Mouse (Mus musculus): ENCODE results near the gene Sppl2b. TPM values are rescaled to one million over a fixed set of nuclear protein-coding genes. Genes with fewer than 3 reads are reported as not detected.

The Sppl2b gene
- total RNA-seq, 2 experiments from 2014 or later: 81.5 to 90.2 TPM

- intact Hi-C loops (cut with DNase I): loop anchor here (5.0 kb wide), 2 partner anchors 69 to 129 kb away; partner anchors contain the start of gene Amh
- DNase-seq (ENCODE audit: extremely low spot score in 1 of 2, low spot score in 2 of 2): no peak
These were observed 21.5 kb downstream of the Sppl2b start for GRCm38 (mm10) chr10:80876594-80876993.

DNA sequence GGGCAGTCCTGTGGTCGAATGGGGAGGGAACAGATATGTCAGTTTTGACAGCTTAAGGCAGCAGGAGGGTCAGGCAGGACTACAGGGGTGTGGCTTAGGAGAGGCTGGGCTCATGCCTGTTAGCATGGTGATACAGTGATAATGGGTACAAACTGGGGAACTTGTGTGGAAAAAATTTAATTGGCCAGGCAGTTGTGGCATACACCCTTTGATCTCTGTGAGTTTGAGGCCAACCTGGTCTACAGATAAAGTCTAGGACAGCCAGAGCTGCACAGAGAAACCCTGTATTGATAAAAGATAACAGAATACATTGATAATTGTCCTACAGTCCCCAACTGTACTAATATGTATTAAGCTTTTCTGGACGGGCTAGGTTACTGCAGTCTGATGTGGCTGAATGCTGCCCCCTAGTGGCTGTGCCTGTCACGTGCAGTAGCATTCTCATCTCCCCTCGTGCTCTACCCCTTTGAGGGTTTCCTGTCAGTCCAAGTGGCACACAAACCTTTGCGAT, 25.1 kb downstream of the Sppl2b start:
- intact Hi-C loops (cut with DNase I): loop anchor here (2.0 kb wide), 1 partner anchor 57 kb away; no protein-coding TSS in a partner anchor
- peak; percentile 48 to 67 for DNase-seq (ENCODE audit: extremely low spot score in 1 of 2, low spot score in 2 of 2)

DNA sequence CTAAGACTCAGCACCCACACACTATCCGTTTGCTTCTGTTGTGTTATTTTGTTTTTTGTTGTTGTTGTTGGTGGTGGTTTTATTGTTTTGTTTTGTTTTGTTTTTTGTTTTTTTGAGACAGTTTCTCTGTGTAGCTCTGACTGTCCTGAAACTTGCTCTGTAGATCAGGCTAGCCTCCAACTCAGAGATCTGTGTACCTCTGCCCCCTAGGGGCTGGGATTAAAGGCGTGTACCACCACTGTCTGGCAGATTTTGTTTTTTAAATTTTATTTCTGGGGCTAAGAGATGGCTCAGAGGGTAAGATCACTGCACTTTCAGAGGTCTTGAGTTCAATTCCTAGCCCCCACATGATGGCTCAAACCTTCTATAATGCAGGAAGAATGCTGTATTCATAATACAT, 25.8 kb downstream of the Sppl2b start:
- no peak for DNase-seq (ENCODE audit: extremely low spot score in 1 of 2, low spot score in 2 of 2)
- intact Hi-C loops (cut with DNase I): loop anchor here (2.0 kb wide), 1 partner anchor 58 kb away; no protein-coding TSS in a partner anchor

DNA sequence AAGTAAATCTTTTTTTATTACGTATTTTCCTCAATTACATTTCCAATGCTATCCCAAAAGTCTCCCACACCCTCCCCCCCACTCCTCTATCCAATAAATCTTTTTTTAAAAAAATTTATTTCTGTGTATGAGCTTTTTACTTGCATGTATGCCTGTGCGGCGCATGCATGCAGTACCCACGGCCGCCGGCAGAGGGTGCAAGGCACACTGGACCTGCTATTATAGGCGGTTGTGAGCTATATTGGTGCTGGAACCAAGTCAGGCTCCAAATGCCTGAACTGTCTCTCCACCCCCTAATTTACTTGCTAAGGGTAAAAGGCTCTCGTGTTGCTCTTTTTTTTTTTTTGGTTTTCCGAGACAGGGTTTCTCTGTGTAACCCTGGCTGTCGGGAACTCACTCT, 26.2 kb downstream of the Sppl2b start:
- DNase-seq (ENCODE audit: extremely low spot score in 1 of 2, low spot score in 2 of 2): peak in 1 of 2 experiments; percentile 80
- intact Hi-C loops (cut with DNase I): loop anchor here (2.0 kb wide), 1 partner anchor 58 kb away; no protein-coding TSS in a partner anchor

DNA sequence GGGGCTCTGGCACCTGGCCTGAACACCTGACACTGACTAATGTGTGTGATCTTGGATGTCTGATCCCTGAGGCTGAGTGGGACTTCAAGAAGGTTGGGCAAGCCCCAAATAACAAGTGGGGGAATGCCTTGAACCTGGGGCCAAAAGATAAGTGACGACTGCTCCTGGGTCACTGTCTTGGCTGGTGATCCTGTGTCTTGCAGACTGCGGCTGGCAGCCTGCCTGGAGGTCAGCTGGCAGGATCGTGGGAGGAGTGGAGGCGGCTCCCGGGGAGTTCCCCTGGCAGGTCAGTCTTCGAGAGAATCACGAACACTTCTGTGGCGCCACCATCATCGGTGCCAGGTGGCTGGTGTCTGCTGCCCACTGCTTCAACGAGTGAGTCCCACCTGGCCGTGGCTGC, 32.1 kb downstream of the Sppl2b start:
- intact Hi-C loops (cut with DNase I): no loop called here

DNA sequence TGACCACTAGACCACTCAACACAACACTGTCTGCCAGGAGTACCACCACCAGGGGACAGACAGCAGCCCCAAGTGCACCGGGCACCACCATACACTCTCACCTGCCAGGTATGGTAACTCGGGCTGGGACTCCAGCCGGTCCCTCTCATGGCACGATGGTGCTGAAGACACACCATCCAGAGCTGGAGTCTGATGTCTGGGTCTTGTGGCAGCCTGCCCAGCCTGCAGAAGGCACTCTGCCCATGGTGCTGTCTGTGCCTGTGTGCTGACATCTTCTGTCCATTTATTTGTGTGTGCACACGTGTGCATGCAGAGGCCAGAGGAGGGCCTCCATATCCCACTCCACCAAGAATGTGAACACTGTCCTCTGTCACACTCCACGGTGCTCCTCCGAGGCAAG, 40.0 kb downstream of the Sppl2b start:
- intact Hi-C loops (cut with DNase I): no loop called here
- DNase-seq (ENCODE audit: extremely low spot score in 1 of 2, low spot score in 2 of 2): no peak

More for the DNA sequence above, 32.1 kb downstream of the Sppl2b start:
- no peak for DNase-seq (ENCODE audit: extremely low spot score in 1 of 2, low spot score in 2 of 2)

DNA sequence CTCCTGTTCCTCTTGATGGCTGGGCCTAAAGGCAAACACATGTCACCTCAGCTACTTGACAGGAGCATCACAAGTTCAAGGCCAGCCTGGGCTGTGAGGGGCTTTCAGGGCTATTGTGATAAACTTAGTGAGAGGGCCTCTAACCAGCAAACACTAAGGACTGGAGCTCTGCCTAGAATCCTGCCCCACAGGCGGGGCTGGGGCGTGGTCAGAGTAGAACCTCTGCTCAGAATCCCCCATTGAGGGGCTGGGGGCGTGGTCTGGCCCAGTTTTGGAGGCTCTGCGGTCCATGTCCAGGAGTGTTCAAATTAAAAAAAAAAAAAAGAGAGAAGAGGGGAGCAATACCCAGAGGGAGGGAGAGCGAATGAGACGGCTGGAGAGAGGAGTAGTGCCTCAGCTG, 40.6 kb downstream of the Sppl2b start:
- no peak for DNase-seq (ENCODE audit: extremely low spot score in 1 of 2, low spot score in 2 of 2)
- intact Hi-C loops (cut with DNase I): no loop called here

DNA sequence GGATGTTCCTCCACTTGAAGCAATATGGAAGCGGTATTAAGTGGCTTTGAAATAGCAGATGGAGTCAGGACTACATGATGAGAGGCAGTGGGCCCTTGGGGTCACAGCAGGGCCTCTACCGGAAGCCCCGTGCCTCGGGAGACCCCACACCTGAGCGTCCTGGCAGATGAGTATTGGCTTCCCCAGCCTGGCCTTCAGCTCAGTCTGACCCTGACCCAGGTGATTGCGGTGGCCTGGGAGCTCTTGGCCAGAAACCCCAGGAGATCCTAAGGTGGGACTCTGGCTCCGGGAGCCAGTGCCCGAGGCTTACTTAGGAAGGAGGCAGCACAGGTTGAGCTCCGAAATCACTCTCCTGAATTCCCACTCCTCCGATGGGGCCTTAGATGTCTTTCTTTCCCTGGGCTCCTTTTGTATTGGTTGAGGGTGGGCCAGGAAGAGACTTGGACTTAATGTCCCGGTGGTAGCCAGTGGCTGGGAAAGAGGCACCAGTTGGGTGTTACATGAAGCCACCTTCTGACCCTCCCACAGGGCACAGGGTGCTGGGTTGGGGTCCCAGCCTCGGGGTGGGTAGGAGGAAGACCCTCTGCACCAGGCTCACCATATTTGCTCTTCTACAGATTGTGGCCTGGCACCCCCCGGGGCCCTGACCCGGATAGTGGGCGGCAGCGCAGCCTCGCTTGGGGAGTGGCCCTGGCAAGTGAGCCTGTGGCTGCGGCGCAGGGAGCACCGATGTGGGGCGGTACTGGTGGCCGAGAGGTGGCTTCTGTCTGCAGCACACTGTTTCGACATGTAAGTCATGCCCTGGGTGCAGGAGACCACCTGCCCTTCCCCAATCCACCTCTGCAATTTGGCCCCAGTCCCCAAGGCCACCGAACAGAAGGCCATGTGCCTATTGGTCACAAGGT, 41.8 kb downstream of the Sppl2b start:
- no peak for DNase-seq (ENCODE audit: extremely low spot score in 1 of 2, low spot score in 2 of 2)
- intact Hi-C loops (cut with DNase I): no loop called here

- intact Hi-C loops (cut with DNase I): no loop called here
These were observed 42.9 kb downstream of the Sppl2b start for GRCm38 (mm10) chr10:80897861-80898510.

DNA sequence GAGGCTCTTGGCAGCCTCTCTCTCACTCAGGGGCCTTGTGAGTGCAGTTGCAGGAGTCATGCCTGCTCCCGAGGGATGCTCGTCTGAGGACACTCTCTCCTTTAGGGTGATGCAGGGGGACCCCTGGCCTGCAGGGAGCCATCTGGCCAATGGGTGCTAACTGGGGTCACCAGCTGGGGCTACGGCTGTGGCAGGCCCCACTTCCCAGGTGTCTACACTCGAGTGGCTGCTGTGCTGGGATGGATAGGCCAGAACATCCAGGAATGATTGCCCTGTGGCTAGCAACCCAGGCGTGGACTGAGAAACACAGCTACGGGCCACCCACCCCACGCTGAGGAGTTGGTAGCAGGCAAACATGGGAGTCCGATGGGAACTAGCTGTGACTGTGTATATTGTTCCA, 44.0 kb downstream of the Sppl2b start:
- no peak for DNase-seq (ENCODE audit: extremely low spot score in 1 of 2, low spot score in 2 of 2)
- intact Hi-C loops (cut with DNase I): no loop called here

More at GRCm38 (mm10) chr10:80897861-80898510, 42.9 kb downstream of the Sppl2b start:
- DNase-seq (ENCODE audit: extremely low spot score in 1 of 2, low spot score in 2 of 2): peak in 1 of 2 experiments; percentile 66

DNA sequence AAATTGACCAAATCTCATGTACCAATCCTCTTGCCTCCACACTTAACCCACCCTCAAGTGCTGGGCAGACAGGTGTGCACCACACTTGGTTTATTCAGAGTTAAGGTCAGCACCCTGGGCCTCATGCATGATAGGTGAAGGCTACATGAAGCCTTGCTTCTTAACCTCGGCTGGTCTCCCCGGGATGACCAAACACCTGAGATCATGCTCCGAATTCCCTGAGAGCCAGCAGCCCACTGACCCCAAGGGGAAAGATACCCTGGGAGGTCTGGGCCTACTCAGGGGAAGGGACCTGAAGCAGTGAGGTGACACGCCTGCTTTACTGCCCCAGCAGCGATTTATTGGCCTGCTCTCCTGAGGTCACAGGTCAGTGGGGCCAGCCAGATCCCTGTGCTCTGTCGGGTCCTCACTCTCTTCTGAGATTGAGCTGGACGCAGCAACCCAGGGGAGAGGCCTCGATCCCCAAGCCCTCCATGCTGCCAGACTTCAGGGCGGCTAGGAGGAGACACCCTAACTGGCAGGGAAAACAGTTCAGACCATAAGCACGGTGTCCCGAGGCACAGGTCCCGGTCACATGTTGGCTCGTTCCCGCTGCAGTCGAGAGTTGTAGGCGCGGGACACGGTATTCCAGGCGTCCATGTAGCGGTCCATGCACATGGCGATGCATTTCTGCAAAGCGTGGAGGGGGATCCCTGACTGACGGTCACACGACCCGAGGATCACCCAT, 44.7 kb downstream of the Sppl2b start:
- intact Hi-C loops (cut with DNase I): no loop called here
- no peak for DNase-seq (ENCODE audit: extremely low spot score in 1 of 2, low spot score in 2 of 2)

DNA sequence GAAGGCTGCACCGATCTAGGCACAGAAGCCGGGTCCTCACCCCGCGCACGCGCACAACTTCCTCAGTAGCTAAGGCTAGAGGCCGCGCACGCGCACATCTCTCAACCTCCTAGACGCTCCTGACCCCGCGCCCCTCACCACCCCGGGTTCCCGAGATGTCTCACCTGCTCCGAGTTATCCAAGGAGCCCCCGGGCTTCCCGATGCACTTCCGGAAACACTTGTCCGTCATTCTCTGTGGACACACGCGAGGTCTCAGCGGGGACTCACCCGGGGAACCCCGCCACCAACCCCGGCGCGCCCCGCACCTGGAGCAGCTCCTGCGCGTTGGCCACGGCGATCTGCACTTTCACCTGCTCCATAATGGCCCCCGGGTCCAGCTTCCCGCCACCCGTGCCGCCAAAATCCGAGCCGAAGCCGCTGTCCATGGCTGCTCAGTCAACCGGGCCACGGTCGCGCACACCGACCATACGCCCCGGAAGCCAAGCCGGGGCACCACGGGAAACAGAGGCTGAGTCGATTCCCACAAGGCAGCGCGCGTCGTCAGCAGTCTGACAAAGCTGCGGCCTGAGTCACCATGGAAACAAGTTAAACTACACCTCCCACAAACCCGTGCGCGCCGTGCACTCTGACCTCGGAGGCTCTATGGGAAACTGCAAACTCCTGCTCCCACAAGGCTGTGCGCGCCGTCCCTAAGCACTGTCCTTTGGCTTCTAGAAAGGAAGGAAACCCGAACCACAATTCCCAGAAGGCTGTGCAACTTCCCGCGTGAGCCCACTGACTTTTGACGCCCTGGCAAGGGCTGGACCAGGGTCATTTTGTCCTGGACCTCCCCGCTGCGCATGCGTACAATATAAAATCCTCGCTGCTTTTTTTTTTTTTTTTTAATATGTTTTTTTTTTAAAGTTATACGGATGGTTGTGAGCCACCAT, 45.5 kb downstream of the Sppl2b start, which contains the start of gene Timm13:
Gene Timm13, minus strand, starts transcription at position 652 of the 930 bp plus-strand sequence.
- DNase-seq (ENCODE audit: extremely low spot score in 1 of 2, low spot score in 2 of 2): peak; percentile 99 to 100
- intact Hi-C loops (cut with DNase I): no loop called here

GRCm38 (mm10) chr10:80901409-80902272, 46.6 kb downstream of the Sppl2b start:
- intact Hi-C loops (cut with DNase I): no loop called here

DNA sequence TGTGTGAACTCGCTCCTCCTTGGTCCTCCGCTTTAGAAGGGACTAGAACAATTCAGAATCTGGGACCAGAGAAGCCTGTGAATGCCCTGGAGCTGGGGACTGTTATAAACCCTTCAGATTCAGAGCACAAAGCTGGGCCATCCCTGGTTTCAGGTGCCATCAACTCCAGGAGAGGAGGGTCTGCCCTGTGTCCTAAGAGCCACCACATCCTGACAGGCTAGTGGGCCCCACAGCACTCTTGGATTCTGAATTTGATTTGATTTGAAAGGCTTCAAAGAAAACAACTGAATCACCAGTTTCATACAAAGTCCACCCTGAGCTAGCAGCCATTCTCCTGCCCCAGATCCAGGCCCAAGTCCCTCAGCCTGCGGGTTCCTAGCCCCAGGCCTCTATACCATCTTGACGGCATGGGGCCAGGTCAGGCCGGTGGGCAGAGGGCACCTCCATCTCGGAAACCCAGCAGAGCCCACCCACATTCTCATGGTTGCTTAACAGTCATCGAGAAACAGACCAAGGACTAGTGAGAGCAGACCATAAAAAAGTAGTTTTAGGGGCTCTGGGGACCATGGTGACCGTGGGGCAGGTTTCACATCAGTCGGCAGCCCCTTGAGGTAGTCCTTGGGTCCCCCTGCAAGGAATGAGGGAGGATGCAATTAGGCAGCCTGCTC, 47.3 kb downstream of the Sppl2b start:
- intact Hi-C loops (cut with DNase I): no loop called here
- DNase-seq (ENCODE audit: extremely low spot score in 1 of 2, low spot score in 2 of 2): no peak

More at GRCm38 (mm10) chr10:80901409-80902272, 46.6 kb downstream of the Sppl2b start:
- DNase-seq (ENCODE audit: extremely low spot score in 1 of 2, low spot score in 2 of 2): no peak

- intact Hi-C loops (cut with DNase I): no loop called here
- no peak for DNase-seq (ENCODE audit: extremely low spot score in 1 of 2, low spot score in 2 of 2)
These were observed 48.2 kb downstream of the Sppl2b start for GRCm38 (mm10) chr10:80903282-80903681.

DNA sequence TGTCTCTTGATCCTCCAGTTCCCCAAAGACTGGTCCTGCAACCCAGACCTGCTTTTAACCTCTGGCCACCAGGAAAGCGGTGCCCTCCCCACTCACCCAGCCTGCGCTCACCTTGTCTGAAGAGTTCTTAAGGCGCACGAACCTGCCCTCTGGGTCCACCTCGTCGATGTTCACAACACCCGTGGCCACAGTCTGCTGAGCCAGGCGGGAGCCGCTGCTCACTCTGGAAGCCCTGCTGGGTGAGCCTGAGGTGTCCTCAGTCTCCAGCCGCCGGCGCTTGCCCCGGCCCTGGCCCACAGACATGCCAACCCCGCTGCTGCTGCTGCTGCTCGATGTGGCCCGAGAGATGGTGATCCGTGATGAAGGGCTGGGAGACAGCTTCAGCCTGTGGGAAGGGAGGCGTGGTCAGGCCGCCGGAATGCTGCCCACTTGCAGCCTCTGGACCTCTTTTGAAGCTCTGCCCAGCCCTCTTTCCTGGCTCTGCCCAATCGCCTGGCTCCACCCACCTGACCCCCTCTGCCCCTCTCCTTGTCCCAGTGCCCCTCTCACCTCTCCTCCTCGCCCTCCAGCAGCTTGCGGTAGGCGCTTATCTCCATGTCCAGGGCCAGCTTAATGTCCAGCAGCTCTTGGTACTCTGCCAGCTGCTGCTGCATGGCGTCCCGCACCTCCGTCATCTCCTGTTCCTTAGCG, 49.1 kb downstream of the Sppl2b start:
- no peak for DNase-seq (ENCODE audit: extremely low spot score in 1 of 2, low spot score in 2 of 2)
- intact Hi-C loops (cut with DNase I): no loop called here

All from left cerebral cortex, postnatal 10 days (tissue).